Mouse (Mus musculus): ENCODE measurements at regions not wholly inside any gene's neighbourhood (a gene's known extent, or its start where the extent isn't known, plus 50 kb on each side); places are given as distances from the start of the nearest gene placed in this dataset.

GRCm38 (mm10) chr4:150711646-150712045, 59.7 kb upstream of the Slc45a1 start:
- TF ChIP-seq CTCF (IDR thresholded peaks at IDR 0.05; ENCODE audit: low read depth, low read length) (no peak), EP300 (IDR thresholded peaks at IDR 0.05; ENCODE audit: insufficient read depth, low read depth, low read length) (no peak)

All from ES-Bruce4 (cell line).